Mouse (Mus musculus) Patski (cell line): ENCODE data around the gene Vav1. TPM values are rescaled to one million over a fixed set of nuclear protein-coding genes. Genes with fewer than 3 reads are reported as not detected.

ENCODE experiments used
- ATAC-seq: fragments of 100-300 bp; one replicate; pipeline ENCODE4 v1.8.0; 2021
- CTCF ChIA-PET: fragments of 350-600 bp; sonication (Branson Sonifier 250); formaldehyde crosslinking; loops from one replicate; lab custom pipeline; 2022; ENCODE audit warnings: inconsistent platforms; lab: Charles Lee
- POLR2A ChIA-PET: fragments of 350-600 bp; sonication (Branson Sonifier 250); formaldehyde crosslinking; loops from one replicate; lab custom pipeline; 2022; ENCODE audit warnings: antibody characterized with exemption, inconsistent platforms; lab: Charles Lee
- DNase-seq: peaks from one replicate; pipeline ENCODE4 v3.0.0-alpha.2; 2011; ENCODE audit warnings: low read depth, low spot score
- H3K27me3 ChIP-seq: fragments of 371-371 bp; one replicate; pipeline ENCODE4 v1.5.1; 2021
- CTCF ChIP-seq: fragments of 100-300 bp; IDR thresholded peaks from one replicate; pipeline ENCODE4 v1.5.1; 2021
- in situ Hi-C: fragments of 300-500 bp; cut with MboI; formaldehyde crosslinking; loops from 3 replicates; pipeline ENCODE4 v1.11.1; 2018; ENCODE audit warnings: low pct_unique_long_range_greater_than_20kb, mixed read lengths
- polyA plus RNA-seq: library from polyadenylated mRNA; unstranded; gene quantifications from one replicate; pipeline ENCODE4 v1.2.3, GENCODE M21; 2021

Gene Vav1
- polyA plus RNA-seq, 1 experiment from 2014 or later: not detected

GRCm38 (mm10) chr17:57251431-57251830 is 27.5 kb upstream of the Vav1 start:
- ChIA-PET CTCF (interaction anchor here (0.9 to 1.3 kb wide), 2 partner anchors 20 to 25 kb away, joined by 3 to 9 read pairs; no protein-coding TSS in a partner anchor), POLR2A (no interaction called here)
- DNase-seq (no peak), ATAC-seq (no peak)
- H3K27me3 ChIP-seq: no peaks in the 10 kb centered on the region
- in situ Hi-C loops: no loop called here
- no peak for TF ChIP-seq CTCF

- no peak for DNase-seq
- CTCF ChIA-PET: interaction anchor here (0.8 to 1.7 kb wide), 3 partner anchors 23 to 81 kb away, joined by 3 to 5 read pairs (median 5); no protein-coding TSS in a partner anchor
These were observed 25.6 kb upstream of the Vav1 start for GRCm38 (mm10) chr17:57253306-57253705.

GRCm38 (mm10) chr17:57255354-57255753 is 23.5 kb upstream of the Vav1 start:
- no peak for TF ChIP-seq CTCF
- POLR2A ChIA-PET: interaction anchor here (1.4 to 1.6 kb wide), 2 partner anchors 9 to 21 kb away, joined by 4 read pairs; no protein-coding TSS in a partner anchor
- ATAC-seq (no peak), DNase-seq (no peak)
- in situ Hi-C loops: no loop called here
- CTCF ChIA-PET: interaction anchor here (1.1 to 2.1 kb wide), 2 partner anchors 12 to 21 kb away, joined by 3 to 9 read pairs; no protein-coding TSS in a partner anchor
- H3K27me3 ChIP-seq: no peaks in the 10 kb centered on the region

More at GRCm38 (mm10) chr17:57253306-57253705, 25.6 kb upstream of the Vav1 start:
- no peak for ATAC-seq
- POLR2A ChIA-PET: interaction anchor here (0.8 kb wide), 1 partner anchor 23 kb away, joined by 3 read pairs; no protein-coding TSS in a partner anchor
- H3K27me3 ChIP-seq: no peaks in the 10 kb centered on the region
- no peak for TF ChIP-seq CTCF
- in situ Hi-C loops: no loop called here

GRCm38 (mm10) chr17:57256921-57257485 is 21.9 kb upstream of the Vav1 start:
- in situ Hi-C loops: no loop called here
- DNase-seq (no peak), ATAC-seq (no peak)
- ChIA-PET CTCF (no interaction called here), POLR2A (no interaction called here)
- no peaks in the 10 kb centered on the region for H3K27me3 ChIP-seq
- no peak for TF ChIP-seq CTCF

DNA sequence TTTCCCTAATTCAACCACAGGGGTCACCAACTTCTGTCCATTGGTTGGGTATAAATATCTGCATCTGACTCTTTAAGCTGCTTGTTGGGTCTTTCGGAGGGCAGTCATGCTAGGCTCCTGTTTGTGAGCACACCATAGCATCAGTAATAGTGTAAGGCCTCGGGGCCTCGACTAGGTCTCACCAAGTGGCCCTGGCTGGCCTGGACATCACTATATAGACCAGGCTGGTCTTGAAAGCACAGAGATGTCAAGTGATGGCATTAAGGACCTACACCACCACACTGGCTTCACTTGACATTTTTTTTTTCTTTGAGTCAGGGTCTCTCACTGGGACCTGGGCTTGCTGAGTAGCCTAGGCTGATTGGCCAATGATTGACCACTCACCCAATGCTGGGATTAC is 20.7 kb upstream of the Vav1 start:
- in situ Hi-C loops: no loop called here
- no peak for ATAC-seq
- no peaks in the 10 kb centered on the region for H3K27me3 ChIP-seq
- no peak for TF ChIP-seq CTCF
- ChIA-PET CTCF (interaction anchor here (1.2 kb wide), 1 partner anchor 14 kb away, joined by 3 read pairs; no protein-coding TSS in a partner anchor), POLR2A (interaction anchor here (1.3 kb wide), 1 partner anchor 13 kb away, joined by 3 read pairs; no protein-coding TSS in a partner anchor)
- DNase-seq: no peak

DNA sequence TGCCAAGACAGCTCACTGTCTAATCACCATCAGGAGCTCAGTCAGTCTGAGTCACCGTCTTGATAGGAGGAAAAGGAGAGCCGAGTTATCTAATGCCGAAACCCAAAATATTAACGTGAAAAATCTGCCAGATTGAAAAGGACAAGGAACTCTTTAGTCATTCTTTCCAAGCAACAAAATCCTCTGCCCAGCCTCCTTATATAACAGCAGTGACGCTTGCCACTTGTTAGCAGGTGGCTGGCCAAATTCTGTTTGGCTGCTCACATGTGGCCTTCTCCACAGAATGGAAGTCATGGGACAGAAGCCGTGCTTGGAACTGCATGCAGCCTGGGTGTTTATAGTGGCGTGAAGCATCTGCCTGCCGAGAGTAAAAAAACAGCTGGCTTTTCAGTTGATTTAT is 19.2 kb upstream of the Vav1 start:
- in situ Hi-C loops: no loop called here
- ChIA-PET POLR2A (interaction anchor here (1.3 kb wide), 1 partner anchor 11 kb away, joined by 3 read pairs; no protein-coding TSS in a partner anchor), CTCF (interaction anchor here (0.8 kb wide), 1 partner anchor 17 kb away, joined by 3 read pairs; no protein-coding TSS in a partner anchor)
- no peak for DNase-seq
- H3K27me3 ChIP-seq: no peaks in the 10 kb centered on the region
- ATAC-seq: no peak
- no peak for TF ChIP-seq CTCF

DNA sequence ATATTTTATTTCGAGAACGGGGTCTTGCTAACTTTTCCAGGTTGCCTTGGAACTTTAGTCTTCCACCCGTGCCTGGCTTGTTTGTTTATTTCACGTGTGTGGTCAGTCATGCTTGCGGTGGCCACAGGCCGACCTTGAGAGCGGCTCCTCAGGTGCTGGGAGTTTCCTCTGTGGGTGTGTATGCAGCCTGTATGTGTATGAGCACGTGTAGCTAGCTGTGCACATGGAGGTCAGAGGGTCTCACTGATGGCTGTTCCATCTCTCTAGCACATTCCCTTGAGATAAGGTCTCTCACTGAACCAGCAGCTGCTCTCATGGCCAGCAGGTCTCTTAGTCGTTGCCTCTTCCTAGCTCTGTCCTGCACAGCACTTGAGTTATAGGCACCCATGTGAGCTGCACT is 18.5 kb upstream of the Vav1 start:
- ATAC-seq: no peak
- CTCF ChIA-PET: no interaction called here

GRCm38 (mm10) chr17:57261286-57261685 is 17.6 kb upstream of the Vav1 start:
- CTCF ChIA-PET: interaction anchor here (1.9 kb wide), 1 partner anchor 13 kb away, joined by 6 read pairs; the partner anchor contains the start of gene Gpr108
- DNase-seq (no peak), ATAC-seq (no peak)
- no peak for TF ChIP-seq CTCF
- H3K27me3 ChIP-seq: no peaks in the 10 kb centered on the region
- POLR2A ChIA-PET: interaction anchor here (1.2 kb wide), 1 partner anchor 13 kb away, joined by 3 read pairs; the partner anchor contains the start of gene Gpr108
- in situ Hi-C loops: no loop called here

More for the DNA sequence above, 18.5 kb upstream of the Vav1 start:
- no peak for TF ChIP-seq CTCF
- POLR2A ChIA-PET: no interaction called here
- in situ Hi-C loops: no loop called here
- H3K27me3 ChIP-seq: no peaks in the 10 kb centered on the region
- DNase-seq: no peak

DNA sequence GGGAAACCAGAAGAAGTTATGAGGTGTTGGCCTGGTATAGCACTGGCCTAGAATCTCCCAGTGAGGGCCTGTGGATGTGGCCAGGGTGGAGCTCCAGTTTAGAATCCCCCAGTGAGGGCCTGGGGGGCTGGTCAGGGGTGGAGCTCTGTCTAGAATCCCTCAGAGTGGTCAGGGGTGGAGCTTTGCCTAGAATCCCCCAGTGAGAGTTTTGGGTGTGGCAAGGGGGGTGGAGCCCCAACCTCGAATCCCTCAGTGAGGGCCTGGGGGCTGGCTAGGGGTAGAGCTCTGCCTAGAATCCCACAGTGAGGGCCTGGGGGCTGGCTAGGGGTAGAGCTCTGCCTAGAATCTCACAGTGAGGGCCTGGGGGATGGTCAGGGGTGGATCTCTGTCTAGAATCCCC is 17.1 kb upstream of the Vav1 start:
- CTCF ChIA-PET: interaction anchor here (1.9 kb wide), 1 partner anchor 14 kb away, joined by 6 read pairs; the partner anchor contains the start of gene Gpr108
- DNase-seq: no peak
- no peaks in the 10 kb centered on the region for H3K27me3 ChIP-seq
- no peak for TF ChIP-seq CTCF
- ATAC-seq: no peak
- POLR2A ChIA-PET: interaction anchor here (1.1 to 1.2 kb wide), 2 partner anchors 12 to 14 kb away, joined by 3 read pairs; partner anchors contain the start of genes Gpr108 and Trip10
- in situ Hi-C loops: no loop called here

GRCm38 (mm10) chr17:57262901-57263550 is 15.9 kb upstream of the Vav1 start:
- CTCF ChIA-PET: interaction anchor here (1.0 to 2.1 kb wide), 3 partner anchors 11 to 15 kb away, joined by 3 to 7 read pairs (median 6); partner anchors contain the start of gene Gpr108

More at GRCm38 (mm10) chr17:57262901-57263550, 15.9 kb upstream of the Vav1 start:
- POLR2A ChIA-PET: interaction anchor here (1.1 kb wide), 1 partner anchor 13 kb away, joined by 3 read pairs; the partner anchor contains the start of gene Trip10
- TF ChIP-seq CTCF: no peak
- no peaks in the 10 kb centered on the region for H3K27me3 ChIP-seq
- in situ Hi-C loops: no loop called here
- DNase-seq (no peak), ATAC-seq (no peak)
